Mouse (Mus musculus): ENCODE measurements around the gene Naa20.
A peak's percentile ranks its signal among the peaks of the same experiment; 100 is the strongest.
"Not testable (repeated sequence)": the region's sequence is repeated elsewhere in the genome, so short reads cannot be mapped to it uniquely, and the experiment has no call there.

Gene Naa20

GRCm38 (mm10) chr2:145884913-145885785 is 16.8 kb upstream of the Naa20 start:
- DNase-seq: peak in 1 of 2 experiments; percentile 48

GRCm38 (mm10) chr2:145887937-145888765 is 13.7 kb upstream of the Naa20 start:
- DNase-seq: peak; percentile 72 to 74

GRCm38 (mm10) chr2:145888766-145889480 is 13.0 kb upstream of the Naa20 start:
- DNase-seq: no peak

- DNase-seq: no peak
These were observed 11.3 kb upstream of the Naa20 start for GRCm38 (mm10) chr2:145890571-145890970.

GRCm38 (mm10) chr2:145893756-145894155 is 8.1 kb upstream of the Naa20 start:
- DNase-seq: no peak

GRCm38 (mm10) chr2:145898106-145898505 is 3.8 kb upstream of the Naa20 start:
- DNase-seq: no peak

- not testable (repeated sequence) for DNase-seq
These were observed 1.6 kb upstream of the Naa20 start for GRCm38 (mm10) chr2:145900318-145900717.

- peak; percentile 87 to 89 for DNase-seq
These were observed 1.4 kb downstream of the Naa20 start for GRCm38 (mm10) chr2:145903061-145903901.

- no peak for DNase-seq
These were observed 2.2 kb downstream of the Naa20 start for GRCm38 (mm10) chr2:145903983-145904616.

GRCm38 (mm10) chr2:145905156-145905555 is 3.3 kb downstream of the Naa20 start:
- DNase-seq: no peak

GRCm38 (mm10) chr2:145905884-145906283 is 4.0 kb downstream of the Naa20 start:
- DNase-seq: not testable (repeated sequence)

- DNase-seq: no peak
These were observed 19.2 kb downstream of the Naa20 start for GRCm38 (mm10) chr2:145920941-145921650.

GRCm38 (mm10) chr2:145934339-145935231 is 32.7 kb downstream of the Naa20 start, which contains the start of the genes Cfap61 and Crnkl1:
Gene Cfap61 (plus strand): TSS chr2:145934784.
Gene Crnkl1 (minus strand): TSS chr2:145935014.
- DNase-seq: peak; percentile 94 to 95

- DNase-seq: peak in 1 of 2 experiments; percentile 11
These were observed 35.1 kb downstream of the Naa20 start for GRCm38 (mm10) chr2:145936975-145937374.

- DNase-seq: peak in 1 of 2 experiments; percentile 8
These were observed 39.5 kb downstream of the Naa20 start for GRCm38 (mm10) chr2:145941403-145941802.

GRCm38 (mm10) chr2:145944286-145944685 is 42.4 kb downstream of the Naa20 start:
- no peak for DNase-seq

GRCm38 (mm10) chr2:145948402-145948954 is 46.6 kb downstream of the Naa20 start:
- no peak for DNase-seq

- DNase-seq: no peak
These were observed 47.7 kb downstream of the Naa20 start for GRCm38 (mm10) chr2:145949475-145950068.

- DNase-seq: no peak
These were observed 48.3 kb downstream of the Naa20 start for GRCm38 (mm10) chr2:145950239-145950638.
